15 mouse cellular contexts compared by ENCODE assay signal in the genomic region with DNA sequence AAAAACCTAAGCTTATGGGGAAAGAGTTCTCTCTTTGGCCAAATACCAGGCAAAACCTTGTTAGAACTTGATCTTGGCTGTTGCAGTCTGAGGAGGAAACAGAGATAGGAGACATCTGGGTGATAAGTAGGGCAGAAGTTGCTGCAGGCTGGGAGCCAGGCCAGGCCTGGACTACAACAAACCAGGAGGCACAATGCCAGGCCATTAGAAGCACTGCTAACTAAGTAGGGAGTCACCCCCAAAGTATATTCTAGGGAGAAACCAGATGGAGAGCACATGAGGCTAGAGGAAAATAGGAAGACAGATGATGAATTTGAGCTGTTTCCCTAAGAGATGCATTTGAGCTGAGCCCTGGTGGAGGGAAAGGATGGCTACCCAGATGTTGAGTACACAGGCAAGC.
A peak's percentile ranks its signal among the peaks of the same experiment; 100 is the strongest.
DNase-seq lines count a peak whose midpoint lies in the region; ATAC-seq and TF ChIP-seq lines count a peak whose summit lies in the region.
"Had no signal": no experiment of that assay in that cellular context is flagged by ENCODE, and none has a peak within 500 bp of the region (broad histone marks: within the 10 kb centered on the region; RNA-seq: fewer than 3 reads in every experiment).

No protein-coding gene starts in this region.

- TF ChIP-seq CTCF in stomach, postnatal 0 days (IDR thresholded peaks at IDR 0.05; ENCODE audit: low read depth), result no peak

- no peak overlapping the region for H3K27ac ChIP-seq in heart, embryonic 12.5 days (ENCODE audit: poor library complexity, severe bottlenecking)
- peak overlapping the region; percentile 11; the same call in 1 of the 2 replicates for H3K27ac ChIP-seq in stomach, embryonic 15.5 days
- H3K27ac ChIP-seq in stomach, postnatal 0 days (replicated peaks), result no peak overlapping the region
- no peak overlapping the region for H3K27ac ChIP-seq in hindbrain, embryonic 16.5 days (ENCODE audit: low read depth, low read length)
- H3K27ac ChIP-seq: hindbrain, embryonic 12.5 days; layer of hippocampus, adult 2 months; liver, embryonic 13.5 days had no signal

- no peak for TF ChIP-seq EP300 in stomach, postnatal 0 days (optimal IDR thresholded peaks at IDR 0.05)

- H3K4me3 ChIP-seq in heart, embryonic 12.5 days, result no peak overlapping the region
- no peak overlapping the region for H3K4me3 ChIP-seq in stomach, embryonic 15.5 days (replicated peaks)
- no peak overlapping the region for H3K4me3 ChIP-seq in stomach, postnatal 0 days (ENCODE audit: low read depth, low read length)
- no peak overlapping the region for H3K4me3 ChIP-seq in hindbrain, embryonic 16.5 days (ENCODE audit: low read length)
- H3K4me3 ChIP-seq: erythroblast, embryonic 14.5 days; hindbrain, embryonic 12.5 days; layer of hippocampus, adult 2 months; liver, embryonic 13.5 days; megakaryocyte, embryonic 14.5 days had no signal

- no peaks in the 10 kb centered on the region for H3K27me3 ChIP-seq in heart, embryonic 12.5 days (replicated peaks)
- no peaks in the 10 kb centered on the region for H3K27me3 ChIP-seq in stomach, embryonic 15.5 days (replicated peaks)
- H3K27me3 ChIP-seq in stomach, postnatal 0 days (ENCODE audit: control insufficient read depth, insufficient read depth, low read length), result no peaks in the 10 kb centered on the region
- H3K27me3 ChIP-seq in hindbrain, embryonic 16.5 days (replicated peaks; ENCODE audit: control insufficient read depth, insufficient read depth, low read length), result no peaks in the 10 kb centered on the region
- H3K27me3 ChIP-seq: hindbrain, embryonic 12.5 days; liver, embryonic 13.5 days; megakaryocyte, embryonic 14.5 days had no signal

- H3K4me1 ChIP-seq in heart, embryonic 12.5 days (replicated peaks), result no peaks in the 10 kb centered on the region
- no peaks in the 10 kb centered on the region for H3K4me1 ChIP-seq in stomach, embryonic 15.5 days
- no peaks in the 10 kb centered on the region for H3K4me1 ChIP-seq in stomach, postnatal 0 days (replicated peaks; ENCODE audit: control insufficient read depth, insufficient read depth)
- no peaks in the 10 kb centered on the region; the same call in none of the 2 replicates for H3K4me1 ChIP-seq in hindbrain, embryonic 16.5 days (ENCODE audit: control insufficient read depth, insufficient read depth, low read depth, low read length)
- H3K4me1 ChIP-seq: hindbrain, embryonic 12.5 days; liver, embryonic 13.5 days; megakaryocyte, embryonic 14.5 days had no signal

- no peak overlapping the region for H3K9ac ChIP-seq in heart, embryonic 12.5 days
- H3K9ac ChIP-seq in stomach, embryonic 15.5 days, result no peak overlapping the region
- no peak overlapping the region for H3K9ac ChIP-seq in stomach, postnatal 0 days (ENCODE audit: low read length)
- H3K9ac ChIP-seq in hindbrain, embryonic 16.5 days (ENCODE audit: low read depth, low read length), result no peak overlapping the region
- H3K9ac ChIP-seq: hindbrain, embryonic 12.5 days; liver, embryonic 13.5 days had no signal

- no peak overlapping the region for H3K4me2 ChIP-seq in heart, embryonic 12.5 days
- H3K4me2 ChIP-seq in stomach, embryonic 15.5 days, result no peak overlapping the region
- H3K4me2 ChIP-seq in stomach, postnatal 0 days (replicated peaks; ENCODE audit: low read depth), result no peak overlapping the region
- H3K4me2 ChIP-seq in hindbrain, embryonic 16.5 days (ENCODE audit: low read length), result no peak overlapping the region
- H3K4me2 ChIP-seq: hindbrain, embryonic 12.5 days; liver, embryonic 13.5 days had no signal

- H3K36me3 ChIP-seq in heart, embryonic 12.5 days, result no peaks in the 10 kb centered on the region
- H3K36me3 ChIP-seq in stomach, embryonic 15.5 days, result no peaks in the 10 kb centered on the region
- no peaks in the 10 kb centered on the region for H3K36me3 ChIP-seq in stomach, postnatal 0 days (ENCODE audit: control insufficient read depth, insufficient read depth, low read length)
- H3K36me3 ChIP-seq in hindbrain, embryonic 16.5 days (ENCODE audit: control insufficient read depth, insufficient read depth, low read length), result no peaks in the 10 kb centered on the region
- H3K36me3 ChIP-seq: hindbrain, embryonic 12.5 days; liver, embryonic 13.5 days had no signal

- no peaks in the 10 kb centered on the region for H3K9me3 ChIP-seq in heart, embryonic 12.5 days (replicated peaks)
- no peaks in the 10 kb centered on the region for H3K9me3 ChIP-seq in stomach, embryonic 15.5 days
- no peaks in the 10 kb centered on the region for H3K9me3 ChIP-seq in stomach, postnatal 0 days (ENCODE audit: control insufficient read depth, low read length)
- H3K9me3 ChIP-seq in hindbrain, embryonic 16.5 days (ENCODE audit: control insufficient read depth, low read length), result no peaks in the 10 kb centered on the region; the same call in 1 of the 2 replicates
- H3K9me3 ChIP-seq: liver, embryonic 13.5 days had no signal

- DNase-seq in heart, adult 11 months, result peak; percentile 95
- no peak for DNase-seq in stomach, postnatal 0 days (ENCODE audit: low spot score)
- peak; percentile 34 for DNase-seq in lung, postnatal 14 days
- DNase-seq in urinary bladder, postnatal 36 days (ENCODE audit: low spot score in 2 of 2), result peak; percentile 26 to 61
- DNase-seq in embryo, embryonic 10 days (ENCODE audit: low spot score), result no peak
- DNase-seq: embryo, embryonic 11 days; kidney, adult 11 months; liver, embryonic 13.5 days had no signal

- no peak for ATAC-seq in heart, embryonic 12.5 days (ENCODE audit: insufficient number of reproducible peaks, low FRiP score)
- peak; percentile 22; the same call in 1 of the 2 replicates for ATAC-seq in stomach, embryonic 15.5 days (ENCODE audit: insufficient read depth, low FRiP score, low read depth)
- ATAC-seq in stomach, postnatal 0 days (ENCODE audit: low FRiP score, low TSS enrichment), result no peak
- no peak for ATAC-seq in hindbrain, embryonic 16.5 days

Comparison
In these comparisons a context has a peak if more than half of its experiments do, and no peak if none do; other contexts are left out.
1. DNase-seq: peak in heart, adult 11 months (single experiment), lung, postnatal 14 days (single experiment) and urinary bladder, postnatal 36 days (2 of 2); none in stomach, postnatal 0 days (single experiment) and embryo, embryonic 10 days (single experiment).